Mouse (Mus musculus): ENCODE measurements around the gene Sp1. TPM values are rescaled to one million over a fixed set of nuclear protein-coding genes. Genes with fewer than 3 reads are reported as not detected.

The Sp1 gene
- total and polyA plus RNA-seq, 3 experiments = 16.3 to 92.3 (median 47.2) TPM

DNA sequence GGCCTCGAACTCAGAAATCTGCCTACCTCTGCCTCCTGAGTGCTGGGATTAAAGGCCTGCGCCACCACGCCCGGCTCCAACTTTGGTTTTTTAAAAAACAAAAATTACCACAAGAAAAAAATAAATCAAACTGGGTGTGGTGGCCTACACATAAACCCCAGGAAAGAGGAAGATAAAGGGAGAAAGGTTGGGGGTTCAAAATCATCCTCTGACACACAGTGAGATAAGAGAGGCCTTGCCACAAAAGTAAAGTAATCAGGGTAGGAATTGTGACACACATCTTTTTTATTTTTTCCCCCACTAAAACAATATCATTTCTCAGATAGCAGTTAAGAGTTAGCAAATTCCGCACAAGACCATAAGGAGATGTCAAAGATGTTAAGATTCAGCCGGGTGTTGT is 22.3 kb upstream of the Sp1 start:
- Histone ChIP-seq H3K27me3 (ENCODE audit: control insufficient read depth in 1 of 2, insufficient read depth in 2 of 2, low read length in 2 of 2) (no peaks in the 10 kb centered on the region), H3K79me2 (ENCODE audit: control insufficient read depth, insufficient read depth, low read length, poor library complexity) (no peaks in the 10 kb centered on the region), H3K27ac (ENCODE audit: control insufficient read depth, low read depth, low read length) (no peak overlapping the region), H3K4me3 (ENCODE audit: control insufficient read depth in 1 of 2, insufficient read depth in 1 of 2, low read depth in 2 of 2, low read length in 2 of 2) (no peak overlapping the region), H3K9ac (ENCODE audit: control insufficient read depth, low read depth, low read length, poor library complexity, severe bottlenecking) (no peak overlapping the region), H3K9me3 (replicated peaks; ENCODE audit: insufficient read depth, low read length) (no peaks in the 10 kb centered on the region), H3K4me1 (ENCODE audit: control insufficient read depth in 1 of 2, insufficient read depth in 2 of 2, low read length in 2 of 2) (peaks cover 2 to 4% of the 10 kb centered on the region in 2 experiments; a peak in 3 of 4 replicates), H3K36me3 (ENCODE audit: control insufficient read depth in 1 of 2, insufficient read depth in 2 of 2, low read length in 2 of 2) (peaks cover 0 to 5% of the 10 kb centered on the region in 2 experiments; a peak in 2 of 4 replicates)
- DNase-seq (ENCODE audit: low read depth, low spot score) = peak; percentile 67
- TF ChIP-seq MXI1 (IDR thresholded peaks at IDR 0.05; ENCODE audit: low read depth, low read length) = no peak
- no peak for TF ChIP-seq POLR2AphosphoS2 (IDR thresholded peaks at IDR 0.05; ENCODE audit: low read length)
- no peak for TF ChIP-seq UBTF (IDR thresholded peaks at IDR 0.05; ENCODE audit: borderline replicate concordance, insufficient read depth, low read depth, low read length)
- TF ChIP-seq KAT2A (conservative IDR thresholded peaks at IDR 0.05; ENCODE audit: low read depth, low read length) = no peak
- TF ChIP-seq SIN3A (IDR thresholded peaks at IDR 0.05; ENCODE audit: low read length) = peak; percentile 36; the same call in 1 of the 2 replicates
- peak; percentile 64; the same call in 1 of the 2 replicates for TF ChIP-seq MAFK (IDR thresholded peaks at IDR 0.05; ENCODE audit: borderline replicate concordance, low read depth, low read length)
- TF ChIP-seq GATA1 (IDR thresholded peaks at IDR 0.05; ENCODE audit: low read depth, low read length) = peak; percentile 93
- no peak for TF ChIP-seq MYB (IDR thresholded peaks at IDR 0.05; ENCODE audit: low read depth, low read length)
- TF ChIP-seq POLR2AphosphoS5 (IDR thresholded peaks at IDR 0.05; ENCODE audit: borderline replicate concordance, low read depth, low read length) = no peak
- TF ChIP-seq CHD2 (IDR thresholded peaks at IDR 0.05; ENCODE audit: low read length) = no peak
- TF ChIP-seq MAX (IDR thresholded peaks at IDR 0.05; ENCODE audit: low read length) = no peak
- TF ChIP-seq E2F4 (IDR thresholded peaks at IDR 0.05; ENCODE audit: borderline replicate concordance, low read depth, low read length) = no peak
- TF ChIP-seq ZKSCAN1 (IDR thresholded peaks at IDR 0.05; ENCODE audit: low read depth, low read length) = no peak
- TF ChIP-seq CHD1 (IDR thresholded peaks at IDR 0.05; ENCODE audit: low read depth, low read length) = no peak
- no peak for TF ChIP-seq TBP (IDR thresholded peaks at IDR 0.05; ENCODE audit: low read depth, low read length)
- TF ChIP-seq BHLHE40 (IDR thresholded peaks at IDR 0.05; ENCODE audit: borderline replicate concordance, low read depth, low read length) = 0 out of 2 replicates have a peak, but pooled peaks have one; percentile 46
- no peak for TF ChIP-seq NRF1 (IDR thresholded peaks at IDR 0.05; ENCODE audit: insufficient read depth, low read depth, low read length, poor library complexity, severe bottlenecking)
- TF ChIP-seq MYC (IDR thresholded peaks at IDR 0.05; ENCODE audit: low read depth, low read length) = peak; percentile 60; the same call in 1 of the 2 replicates
- no peak for TF ChIP-seq GABPA (IDR thresholded peaks at IDR 0.05; ENCODE audit: low read depth, low read length)
- no peak for TF ChIP-seq USF1 (IDR thresholded peaks at IDR 0.05; ENCODE audit: low read depth, low read length)
- peak; percentile 74 to 84 for TF ChIP-seq EP300 (IDR thresholded peaks at IDR 0.05; ENCODE audit: low read depth in 1 of 2, low read length in 2 of 2)
- TF ChIP-seq HCFC1 (IDR thresholded peaks at IDR 0.05; ENCODE audit: low read depth, low read length) = no peak
- TF ChIP-seq MEF2A (IDR thresholded peaks at IDR 0.05; ENCODE audit: extremely low read depth, insufficient replicate concordance, low read depth, low read length, poor library complexity, severe bottlenecking) = no peak
- peak; percentile 23; the same call in 1 of the 2 replicates for TF ChIP-seq TAL1 (IDR thresholded peaks at IDR 0.05; ENCODE audit: low read length)
- TF ChIP-seq ELF1 (IDR thresholded peaks at IDR 0.05; ENCODE audit: low read depth, low read length) = no peak
- no peak for TF ChIP-seq JUND (IDR thresholded peaks at IDR 0.05; ENCODE audit: low read depth, low read length)
- TF ChIP-seq SMC3 (IDR thresholded peaks at IDR 0.05; ENCODE audit: low read depth, low read length) = no peak
- no peak for TF ChIP-seq ZMIZ1 (IDR thresholded peaks at IDR 0.05; ENCODE audit: low read depth, low read length)
- no peak for TF ChIP-seq CTCF (IDR thresholded peaks at IDR 0.05 in 2 of 3, conservative IDR thresholded peaks at IDR 0.05 in 1 of 3; ENCODE audit: control insufficient read depth in 1 of 3, insufficient read depth in 1 of 3, low read depth in 2 of 3, low read length in 3 of 3, poor library complexity in 1 of 3, severe bottlenecking in 1 of 3)
- TF ChIP-seq RAD21 (IDR thresholded peaks at IDR 0.05; ENCODE audit: low read depth, low read length) = no peak
- peak; percentile 69 for TF ChIP-seq TCF12 (IDR thresholded peaks at IDR 0.05; ENCODE audit: low read depth, low read length)
- peak; percentile 77; the same call in 1 of the 2 replicates for TF ChIP-seq MAZ (IDR thresholded peaks at IDR 0.05; ENCODE audit: low read depth, low read length)
- TF ChIP-seq ZC3H11A (IDR thresholded peaks at IDR 0.05; ENCODE audit: low read depth, low read length) = no peak
- TF ChIP-seq ETS1 (IDR thresholded peaks at IDR 0.05; ENCODE audit: low read depth, low read length) = peak; percentile 50; the same call in 1 of the 2 replicates
- peak; percentile 78 for TF ChIP-seq ZNF384 (IDR thresholded peaks at IDR 0.05; ENCODE audit: low read depth, low read length)
- TF ChIP-seq RCOR1 (IDR thresholded peaks at IDR 0.05; ENCODE audit: low read depth, low read length) = peak; percentile 100
